Mouse (Mus musculus) stomach, postnatal 0 days (tissue): ENCODE results near the gene Gucy1a1.

Experiments used
- CTCF ChIP-seq: IDR thresholded peaks from 2 replicates; pipeline ENCODE4 v1.5.1; 2016; ENCODE audit warnings: antibody characterized with exemption, low read depth, mild to moderate bottlenecking, moderate library complexity
- EP300 ChIP-seq: optimal IDR thresholded peaks from 2 replicates; pipeline ENCODE3; 2016; ENCODE audit warnings: antibody characterized with exemption

DNA sequence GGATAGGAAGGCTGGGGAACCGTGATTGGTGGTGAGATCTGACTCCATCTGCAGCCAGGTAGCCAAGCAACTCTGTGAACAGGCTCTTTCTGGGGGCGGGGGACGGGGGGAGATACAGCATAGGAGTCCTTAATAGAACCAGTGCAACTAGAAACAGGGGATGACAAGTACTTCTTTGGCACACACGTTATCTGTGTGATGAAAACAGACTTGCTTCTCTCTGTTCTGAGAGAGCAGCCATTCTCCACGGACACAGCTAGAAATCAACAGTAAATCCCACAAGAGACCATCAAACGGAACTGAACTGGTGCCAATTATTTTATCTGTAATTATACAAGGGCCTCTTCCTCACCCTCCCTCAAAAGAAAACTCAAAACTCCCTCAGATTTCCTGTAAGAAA, 41.4 kb downstream of the Gucy1a1 start:
- TF ChIP-seq EP300 (no peak), CTCF (no peak)
